Mouse (Mus musculus): ENCODE measurements around the gene Wdr24.
"Not testable (repeated sequence)": the region's sequence is repeated elsewhere in the genome, so short reads cannot be mapped to it uniquely, and the experiment has no call there.

Wdr24 gene

DNA sequence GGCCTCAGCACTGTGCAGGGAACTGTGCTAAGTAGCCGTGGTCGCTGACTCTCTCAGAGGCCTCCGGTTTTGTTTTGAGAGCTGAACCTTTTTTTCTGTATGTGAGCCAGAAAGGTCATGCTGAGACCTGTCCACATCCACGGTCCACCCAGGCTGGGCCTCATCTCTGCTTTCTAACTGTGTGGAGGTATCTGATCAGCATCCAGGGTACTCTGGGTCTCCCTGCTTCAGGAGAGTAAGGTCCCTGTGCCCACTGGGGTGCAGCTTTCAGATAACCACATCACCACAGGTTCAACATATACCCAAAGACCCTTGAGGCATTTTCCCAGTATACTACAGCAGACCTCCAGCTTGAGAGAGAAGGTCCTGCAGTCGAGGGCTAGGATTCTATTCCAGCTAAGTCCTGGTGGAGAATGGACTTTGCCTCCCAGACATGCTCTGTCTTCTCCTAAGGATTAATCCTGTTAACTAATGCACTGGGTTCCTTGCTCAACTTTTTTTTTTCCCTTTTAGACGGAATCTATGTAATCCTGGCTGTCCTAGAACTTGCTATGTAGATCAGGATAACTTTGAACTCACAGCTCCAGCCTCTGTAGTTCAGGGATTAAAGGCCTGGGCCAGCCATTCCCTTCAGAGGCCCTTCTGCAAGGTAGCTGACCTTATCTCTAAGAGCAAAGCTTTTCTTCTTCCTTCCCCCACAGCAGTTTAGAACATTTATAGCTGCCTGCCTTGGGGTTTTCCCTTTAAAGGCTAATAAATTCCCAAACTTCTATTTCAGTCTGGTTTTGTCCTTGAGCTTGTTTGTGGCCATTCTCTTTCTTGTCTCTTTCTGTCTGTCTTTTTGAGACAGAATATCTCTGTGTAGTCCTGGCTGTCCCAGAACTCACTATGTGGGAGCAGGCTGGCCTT, 38.5 kb downstream of the Wdr24 start:
- no peak for DNase-seq

DNA sequence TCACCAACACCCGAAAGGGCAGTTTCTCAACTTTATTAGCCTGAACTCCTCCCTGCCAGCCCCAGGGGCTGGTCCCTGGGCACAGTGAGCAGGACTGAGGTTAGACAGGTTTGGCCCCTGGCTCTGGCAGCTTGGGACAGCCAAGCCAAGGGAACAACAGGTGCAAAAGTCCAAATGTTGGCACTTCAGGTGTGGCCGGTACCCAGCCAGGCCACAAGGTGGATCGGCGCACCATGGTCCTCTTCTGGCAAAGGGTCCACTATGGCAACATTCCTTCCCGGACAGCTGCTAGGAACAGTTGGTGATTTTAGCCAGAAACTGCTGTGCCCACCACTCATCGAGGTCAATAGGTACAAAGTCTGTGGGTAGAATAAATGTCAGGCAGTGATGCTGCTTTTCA, 40.3 kb downstream of the Wdr24 start:
- DNase-seq, result peak; percentile 7

DNA sequence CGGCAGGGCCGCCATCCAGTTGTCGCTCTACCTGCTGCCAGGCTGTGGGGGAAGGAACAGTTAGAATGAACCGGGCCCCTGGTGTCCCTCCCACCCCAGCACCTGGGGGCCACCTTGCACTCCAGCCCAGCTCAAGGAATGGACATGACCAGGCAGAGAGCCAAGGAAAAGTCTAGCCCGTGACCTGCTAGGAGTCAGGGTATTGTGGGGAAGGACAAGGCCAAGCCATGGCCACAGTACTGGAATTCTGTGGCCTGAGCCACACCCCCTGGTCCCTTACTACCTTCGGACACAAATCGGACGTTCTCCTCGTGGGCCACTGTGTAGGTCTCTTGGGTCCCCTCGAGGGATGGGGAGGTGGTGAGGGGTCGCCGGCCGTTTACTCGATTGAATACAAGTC, 40.9 kb downstream of the Wdr24 start:
- DNase-seq, result peak; percentile 20

DNA sequence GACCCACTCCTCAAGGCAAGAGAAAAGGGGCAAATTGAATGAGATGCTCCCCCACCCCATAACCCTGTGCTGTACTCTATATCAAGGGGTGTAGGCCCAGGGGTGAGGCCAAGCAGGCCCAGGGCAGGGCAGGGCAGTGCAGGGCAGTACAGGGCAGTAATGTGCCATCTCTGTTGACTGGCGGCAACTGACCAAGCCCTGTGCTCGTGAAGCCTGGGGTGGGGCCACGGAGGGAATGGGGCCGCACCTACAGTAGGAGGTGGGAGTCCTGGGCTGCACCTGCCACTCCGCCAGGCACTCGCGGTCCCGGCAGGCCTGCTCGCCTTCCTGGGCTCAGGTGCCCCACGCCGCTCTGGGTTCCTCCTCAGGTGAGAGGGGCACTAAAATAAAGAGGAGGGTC, 41.9 kb downstream of the Wdr24 start:
- DNase-seq, result no peak

DNA sequence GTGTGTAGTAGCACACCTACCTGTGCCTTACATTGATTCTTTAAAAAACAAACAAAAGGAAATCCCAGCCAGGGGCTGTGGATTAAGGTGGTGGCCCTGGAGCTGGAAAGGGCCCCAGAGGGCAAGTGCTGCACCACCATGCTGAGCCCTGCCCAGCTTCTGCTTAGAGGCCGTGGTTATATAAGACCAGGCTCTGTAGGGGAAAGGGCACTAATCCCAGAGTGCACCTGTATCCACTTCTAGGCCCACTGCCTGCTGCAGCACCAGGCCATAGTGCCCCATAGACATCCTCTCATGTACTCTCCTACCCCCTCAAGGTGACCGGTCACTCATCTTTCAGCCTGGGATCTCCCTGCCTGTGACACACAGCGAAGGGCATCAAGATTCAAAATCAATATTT, 42.7 kb downstream of the Wdr24 start:
- no peak for DNase-seq

DNA sequence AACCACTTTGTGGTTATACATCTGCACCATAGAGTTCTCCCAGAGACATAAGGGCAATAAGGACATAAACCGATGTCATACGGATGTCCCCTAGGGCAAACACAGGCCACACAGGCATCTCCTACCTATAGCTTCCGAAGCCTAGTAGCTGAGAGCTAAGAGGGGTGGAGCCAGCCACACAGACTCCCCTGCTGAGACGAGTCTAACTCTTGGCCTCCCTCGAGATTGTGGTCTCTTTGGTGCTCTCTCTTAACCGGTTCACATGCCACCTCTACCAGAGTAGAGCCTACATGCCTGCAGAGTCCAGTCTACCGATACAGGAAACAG, 44.0 kb downstream of the Wdr24 start:
- DNase-seq, result no peak

DNA sequence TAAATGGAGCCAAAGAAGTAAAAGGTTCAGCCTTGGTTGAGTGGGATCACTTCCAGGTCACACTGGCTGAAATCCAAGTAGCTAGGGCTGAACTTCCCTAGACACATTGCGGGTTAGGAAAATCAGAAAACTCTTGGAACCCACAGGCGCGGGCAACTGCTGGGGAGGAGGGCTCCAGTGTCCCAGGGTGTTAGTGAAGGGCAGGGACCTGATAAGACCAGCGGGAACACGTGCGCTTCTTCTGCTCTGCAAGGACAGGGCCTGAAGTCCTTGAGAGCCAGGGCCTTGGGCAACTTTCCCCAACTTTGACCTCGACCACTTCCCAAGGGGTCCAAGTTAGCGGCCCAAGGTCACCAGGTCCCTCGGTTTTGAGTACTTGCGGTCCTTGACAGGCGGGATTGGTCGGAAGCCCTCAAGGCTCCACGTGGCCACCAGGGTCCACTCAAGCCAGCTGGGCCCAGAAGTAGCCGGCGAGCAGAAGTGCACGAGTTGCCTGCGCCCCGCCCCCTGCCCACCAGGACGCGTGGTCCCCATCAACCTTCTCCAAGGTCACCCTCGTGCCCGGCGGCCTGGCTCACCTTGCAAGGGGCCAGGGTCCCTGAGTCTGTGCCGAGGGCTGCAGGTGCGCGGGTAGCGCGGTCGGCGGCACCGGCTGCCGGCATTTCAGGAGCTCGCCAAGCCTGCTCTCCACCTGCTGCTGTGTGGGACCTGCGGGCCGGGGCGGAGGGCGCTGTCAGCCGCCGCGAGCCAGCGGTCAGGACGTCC, 44.6 kb downstream of the Wdr24 start:
- peak; percentile 61 for DNase-seq

DNA sequence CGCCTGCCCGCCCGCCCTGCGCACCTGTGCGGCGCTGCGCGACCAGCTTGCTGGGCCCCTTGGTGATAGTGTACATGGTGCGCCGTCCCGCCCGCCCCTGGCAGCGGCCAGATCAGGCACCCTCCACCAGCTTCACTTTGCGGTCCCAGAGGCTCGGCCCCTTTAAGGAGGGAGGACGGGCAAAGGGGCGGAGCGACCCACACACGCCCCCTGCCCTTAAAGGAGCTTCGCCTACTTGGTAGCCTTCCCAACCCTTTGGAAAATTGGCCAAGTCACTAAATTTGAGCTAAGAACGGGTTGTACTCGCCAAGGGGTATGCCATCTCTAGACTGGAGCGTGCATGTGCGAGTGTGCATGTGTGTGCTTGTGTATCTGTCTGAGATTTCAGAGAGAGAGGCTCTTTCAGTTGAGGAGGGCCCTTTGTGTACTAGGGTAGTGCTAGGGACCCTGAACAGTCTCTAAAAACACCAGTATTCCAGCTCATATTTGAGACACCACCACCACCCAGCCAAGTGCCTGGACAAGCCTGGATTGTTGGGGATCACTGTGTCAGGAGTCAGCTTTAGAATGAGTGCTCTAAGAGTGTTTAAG, 45.3 kb downstream of the Wdr24 start, which contains the start of gene Mcrip2:
Gene Mcrip2 (minus strand): TSS at position 164 of the 591 bp plus-strand sequence.
- peak; percentile 81 for DNase-seq

DNA sequence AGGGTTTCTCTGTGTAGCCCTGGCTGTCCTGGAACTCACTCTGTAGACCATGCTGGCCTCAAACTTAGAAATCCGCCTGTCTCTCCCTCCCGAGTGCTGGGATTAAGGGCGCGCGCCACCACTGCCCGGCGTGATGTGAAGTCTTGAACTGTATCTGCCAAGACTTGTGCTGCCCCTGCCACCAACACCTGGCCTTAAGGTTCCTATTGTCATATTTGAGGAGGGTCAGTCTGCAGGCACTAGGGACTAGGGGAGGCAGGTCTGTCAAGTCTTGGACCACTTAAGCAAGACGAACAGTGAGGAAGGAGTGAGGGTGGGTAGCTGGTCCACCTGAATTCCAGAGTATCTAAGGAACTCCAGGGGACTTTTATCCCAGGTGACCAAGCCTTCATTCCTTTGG, 46.1 kb downstream of the Wdr24 start:
- DNase-seq, result no peak

DNA sequence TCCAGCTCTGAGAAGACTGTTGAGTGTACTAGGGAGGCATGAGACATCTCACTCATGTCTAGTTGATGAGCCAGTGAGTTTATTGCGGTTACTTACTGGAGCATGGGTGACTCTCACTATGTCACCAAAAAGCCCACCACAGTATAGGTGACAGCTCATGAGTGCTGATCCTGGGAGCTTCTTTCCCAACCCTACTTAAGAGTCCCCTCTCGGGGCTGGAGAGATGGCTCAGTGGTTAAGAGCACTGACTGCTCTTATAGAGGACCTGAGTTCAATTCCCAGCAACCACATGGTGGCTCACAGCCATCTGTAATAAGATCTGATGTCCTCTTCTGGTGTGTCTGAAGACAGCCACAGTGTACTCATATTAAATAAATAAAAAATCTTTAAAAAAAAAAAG, 46.5 kb downstream of the Wdr24 start:
- DNase-seq, result no peak

DNA sequence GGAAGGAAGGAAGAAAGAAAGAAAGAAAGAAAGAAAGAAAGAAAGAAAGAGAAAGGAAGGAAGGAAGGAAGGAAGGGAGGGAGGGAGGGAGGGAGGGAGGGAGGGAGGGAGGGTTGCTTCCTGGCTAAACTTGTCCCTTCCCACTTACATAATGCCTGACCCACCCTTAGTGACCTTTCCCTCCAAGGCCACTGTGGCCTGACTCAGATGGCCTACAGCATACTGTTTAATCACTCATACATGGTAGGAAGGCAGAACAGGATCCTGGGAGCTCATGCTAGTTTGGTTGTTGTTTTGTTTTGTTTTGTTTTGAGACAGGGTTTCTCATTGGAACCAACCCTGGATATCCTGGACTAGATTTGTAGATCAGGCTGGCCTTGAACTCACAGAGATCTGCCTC, 48.1 kb downstream of the Wdr24 start:
- not testable (repeated sequence) for DNase-seq

DNA sequence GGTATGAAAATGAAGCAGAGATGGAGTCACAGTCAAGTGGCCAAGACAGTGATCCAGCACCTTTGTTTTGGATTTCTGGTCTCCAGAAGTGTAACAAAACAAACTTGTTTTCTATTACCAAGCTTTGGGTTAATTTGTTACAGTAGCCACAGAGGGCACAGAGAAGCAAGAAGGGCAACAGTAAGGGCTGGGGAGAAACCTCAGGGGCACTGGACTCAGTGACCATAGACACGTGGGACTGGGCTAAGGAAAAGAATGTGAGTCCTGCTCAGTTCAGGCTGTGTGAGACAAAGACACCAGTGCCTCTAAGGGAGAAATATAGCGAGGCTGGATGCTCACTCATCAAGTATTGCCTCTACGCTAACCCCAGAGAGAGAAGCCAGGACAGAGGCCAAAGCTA, 49.2 kb downstream of the Wdr24 start:
- no peak for DNase-seq

DNA sequence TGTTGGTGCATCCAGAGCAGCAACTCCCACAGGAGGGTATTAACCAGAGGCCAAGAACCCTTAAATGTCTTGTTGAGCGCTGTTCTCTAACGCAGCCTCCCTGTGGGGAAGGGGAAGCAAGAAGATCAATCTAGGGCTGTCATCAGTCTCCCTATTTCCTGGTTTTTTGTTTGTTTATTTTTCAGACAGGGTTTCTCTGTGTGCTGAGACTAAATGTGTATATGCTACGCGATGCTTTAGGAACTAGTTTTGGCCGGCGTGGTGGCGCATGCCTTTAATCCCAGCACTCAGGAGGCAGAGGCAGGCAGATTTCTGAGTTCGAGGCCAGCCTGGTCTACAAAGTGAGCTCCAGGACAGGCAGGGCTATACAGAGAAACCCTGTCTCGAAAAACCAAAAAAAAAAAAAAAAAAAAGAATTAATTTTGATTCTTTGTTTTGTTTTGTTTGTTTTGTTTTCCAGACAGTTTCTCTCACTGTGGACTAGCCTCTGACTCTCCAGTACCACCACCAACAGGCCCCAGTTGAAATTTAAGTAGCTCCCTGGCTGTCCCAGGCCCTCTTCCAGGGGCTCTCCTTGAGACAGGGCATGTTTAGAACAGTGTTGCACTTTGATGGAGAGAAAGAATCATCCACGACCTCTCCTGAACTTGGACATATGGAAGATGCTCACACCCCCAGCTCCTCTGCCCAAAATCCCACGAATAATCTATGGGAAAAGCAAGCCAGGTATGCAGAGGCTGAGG, 50.1 kb downstream of the Wdr24 start:
- no peak for DNase-seq

DNA sequence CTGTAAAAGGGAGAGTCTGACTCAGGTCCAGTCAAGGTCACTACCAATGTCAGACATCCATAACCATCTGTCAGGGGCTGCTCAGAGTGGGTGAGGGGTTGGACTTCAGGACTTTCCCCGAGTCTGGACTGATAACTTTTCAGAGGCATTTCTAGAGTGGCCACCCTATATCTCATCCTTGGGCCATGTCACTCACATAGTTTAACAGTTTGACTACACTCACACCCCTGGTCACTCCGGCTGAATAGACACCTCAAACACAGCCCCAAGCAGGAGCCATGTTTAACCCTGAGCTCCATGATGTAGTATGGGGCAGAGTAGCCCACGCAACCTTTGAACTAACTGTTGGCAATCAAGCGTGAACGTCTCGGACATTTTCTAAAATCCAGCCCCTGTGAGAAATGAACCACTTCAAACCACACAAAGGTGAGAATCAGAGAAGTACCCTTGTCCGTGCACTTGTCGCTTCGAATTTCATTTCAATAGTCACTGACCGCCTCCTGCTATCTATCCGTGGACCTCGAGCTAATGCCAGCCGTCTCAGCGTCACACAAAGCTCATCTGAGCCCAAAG, 50.8 kb downstream of the Wdr24 start:
- DNase-seq, result no peak

DNA sequence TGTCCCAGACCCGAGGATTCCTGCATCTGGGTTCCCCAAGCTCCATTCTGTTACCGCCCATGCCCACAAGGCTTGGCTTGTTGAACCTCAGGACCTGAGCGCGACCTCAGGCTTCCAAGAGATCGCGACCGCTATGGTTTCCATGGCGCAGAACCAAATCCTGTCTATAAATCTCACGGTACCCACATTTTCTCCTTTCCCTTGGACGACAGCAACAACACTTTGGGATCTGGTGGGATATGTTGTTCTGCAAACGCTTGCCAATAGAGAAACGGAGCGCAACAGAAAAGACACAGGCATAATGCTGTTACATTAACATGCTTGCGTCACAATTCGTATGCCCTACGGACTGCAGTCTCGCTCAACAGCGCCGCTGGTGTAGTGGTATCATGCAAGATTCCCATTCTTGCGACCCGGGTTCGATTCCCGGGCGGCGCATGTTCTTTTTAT, 51.3 kb downstream of the Wdr24 start, which contains the start of gene Mettl26:
Gene Mettl26 (plus strand): TSS at position 354 of the 450 bp plus-strand sequence.
- peak; percentile 96 for DNase-seq

DNA sequence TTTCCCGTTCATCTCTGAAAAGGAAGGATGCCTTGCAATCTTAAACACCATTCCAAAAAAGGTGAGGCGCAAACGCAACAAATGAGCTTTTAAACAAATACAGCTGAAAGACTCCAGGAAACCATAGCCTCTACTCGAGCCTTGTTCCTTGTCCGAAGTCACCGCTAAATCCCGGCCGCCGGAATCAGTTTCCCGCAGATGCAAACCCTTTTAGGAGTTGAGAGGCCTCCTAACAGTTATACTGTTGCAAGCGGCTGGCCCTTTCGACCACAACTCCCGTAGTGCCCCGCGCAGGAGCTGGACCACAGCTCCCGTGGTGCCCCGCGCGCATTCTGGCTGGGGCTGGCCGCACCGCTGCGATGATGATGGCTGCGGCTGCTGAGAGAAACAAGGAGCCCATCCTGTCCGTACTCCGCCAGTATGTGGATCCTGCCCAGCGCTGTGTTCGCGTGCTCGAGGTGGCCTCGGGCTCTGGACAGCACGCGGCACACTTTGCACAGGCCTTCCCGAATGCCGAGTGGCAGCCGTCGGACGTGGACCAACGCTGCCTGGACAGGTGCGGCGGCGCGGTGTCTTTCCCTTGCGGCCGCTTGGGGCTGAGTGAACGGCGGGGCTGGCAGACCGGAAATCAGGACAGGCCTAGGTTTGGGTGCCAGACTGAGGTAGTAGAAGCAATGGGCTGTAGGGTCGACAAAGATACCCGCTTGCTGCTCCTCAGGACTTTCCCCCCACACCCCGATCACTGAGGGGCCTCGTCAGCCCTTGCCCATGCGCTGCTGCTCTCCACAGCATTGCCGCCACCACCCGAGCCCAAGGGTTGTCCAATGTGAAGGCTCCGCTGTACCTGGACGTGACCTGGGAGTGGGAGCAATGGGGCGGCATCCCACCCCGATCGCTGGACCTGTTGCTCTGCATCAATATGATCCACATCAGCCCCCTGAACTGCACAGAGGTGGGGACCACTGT, 52.0 kb downstream of the Wdr24 start:
- peak; percentile 89 for DNase-seq

DNA sequence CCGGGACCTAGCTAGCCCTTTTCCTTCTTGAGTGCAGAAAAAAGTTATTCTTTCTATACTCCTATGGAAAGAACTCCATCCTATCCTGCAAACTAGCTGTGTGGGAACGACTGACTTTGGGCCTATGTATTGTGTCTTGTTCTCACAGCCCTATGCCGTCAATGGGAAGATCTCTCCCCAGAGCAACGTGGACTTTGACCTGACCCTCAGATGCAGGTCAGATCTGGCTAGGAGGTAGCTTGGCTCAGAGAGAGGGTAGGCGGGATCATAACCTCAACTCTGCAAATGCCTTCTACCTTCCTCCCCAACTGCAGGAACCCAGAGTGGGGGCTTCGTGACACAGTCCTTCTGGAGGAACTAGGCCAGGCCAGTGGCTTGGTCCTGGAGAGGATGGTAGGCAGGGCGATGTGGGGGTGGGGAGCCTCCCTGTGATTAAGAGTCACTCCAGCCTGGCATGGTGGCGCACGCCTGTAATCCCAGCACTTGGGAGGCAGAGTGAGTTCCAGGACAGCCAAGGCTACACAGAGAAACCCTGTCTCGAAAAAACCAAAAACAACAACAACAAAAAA, 53.0 kb downstream of the Wdr24 start:
- no peak for DNase-seq

DNA sequence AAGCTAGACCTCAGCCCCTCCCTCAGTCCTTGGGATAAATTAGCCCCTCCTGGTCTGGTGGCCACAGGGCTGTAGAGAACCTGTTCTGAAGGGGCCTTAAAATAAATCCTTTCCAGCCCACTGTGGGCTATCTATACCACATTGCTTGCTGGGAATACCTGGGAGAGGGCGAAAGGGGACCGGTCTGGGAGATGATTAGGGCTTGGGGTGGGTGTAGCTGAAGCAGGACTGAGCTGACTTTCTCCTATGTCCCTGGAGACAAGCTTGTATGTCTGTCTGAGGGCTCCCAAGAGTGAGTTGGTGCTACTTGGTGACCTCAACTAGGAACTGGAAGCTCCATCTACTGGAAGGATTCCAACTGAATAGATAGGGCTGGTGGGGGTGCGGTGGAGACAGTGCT, 53.6 kb downstream of the Wdr24 start:
- DNase-seq, result no peak

DNA sequence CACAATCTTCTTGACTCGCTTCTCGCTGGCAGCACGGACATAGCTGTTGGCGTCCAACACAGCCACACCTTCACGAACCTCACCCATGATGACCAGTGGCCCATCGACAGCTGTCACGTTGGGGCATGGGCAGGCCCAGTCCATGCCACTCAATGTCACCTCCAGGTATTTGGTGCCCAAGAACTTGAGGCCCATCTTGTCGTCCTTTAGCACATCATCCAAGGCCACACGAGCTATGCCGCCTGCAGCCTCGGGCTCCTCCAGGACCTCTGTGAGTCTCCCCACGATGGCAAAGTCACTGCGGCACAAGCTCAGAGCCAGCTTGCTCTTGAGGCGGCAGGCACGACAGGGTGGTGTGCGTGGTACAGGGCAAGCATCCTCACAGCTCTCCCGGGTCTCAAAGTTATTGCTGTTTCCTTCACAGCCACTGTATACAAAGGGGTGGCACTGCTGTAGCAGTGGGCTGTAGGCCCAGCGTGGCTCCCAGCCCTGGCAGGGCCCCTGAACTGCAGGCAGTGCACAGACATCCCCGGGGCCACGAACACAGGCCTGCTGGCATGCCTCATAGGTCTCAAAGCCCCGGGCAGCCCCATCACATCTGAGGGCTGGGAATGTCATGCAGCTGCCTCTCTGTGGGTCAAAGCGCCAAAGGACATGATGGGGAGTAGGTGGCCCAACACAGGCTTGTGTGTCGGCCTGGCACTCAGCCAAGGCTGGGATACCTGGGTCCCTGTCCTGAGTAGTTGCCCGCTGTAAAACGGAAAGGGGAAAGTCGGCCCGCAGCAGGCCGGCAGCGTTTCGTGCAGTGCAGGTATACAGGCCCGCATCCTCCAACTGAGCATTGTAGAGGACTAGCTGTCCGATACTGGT, 54.5 kb downstream of the Wdr24 start:
- no peak for DNase-seq

Data from cerebellum, adult 8-10 months (tissue).